ENCODE assay signal across 8 mouse cellular contexts in genomic region chr19:42128052-42128740, GRCm38 (mm10). TPM values are rescaled to one million over a fixed set of nuclear protein-coding genes. Genes with fewer than 3 reads are reported as not detected.
A peak's percentile ranks its signal among the peaks of the same experiment; 100 is the strongest.
DNase-seq lines count a peak whose midpoint lies in the region; ATAC-seq and TF ChIP-seq lines count a peak whose summit lies in the region.

No protein-coding gene starts in this region.

- intact Hi-C loops in left cerebral cortex, postnatal 4 days (cut with DNase I): no loop called here

- peak overlapping the region; percentile 91 for H3K4me2 ChIP-seq in embryonic facial prominence, embryonic 11.5 days (ENCODE audit: low read depth, low read length)
- peak overlapping the region; percentile 100 for H3K4me2 ChIP-seq in hindbrain, postnatal 0 days (ENCODE audit: low read depth, low read length)
- H3K4me2 ChIP-seq in midbrain, postnatal 0 days (ENCODE audit: low read depth, low read length, poor library complexity, severe bottlenecking): peak overlapping the region; percentile 91

- H3K27me3 ChIP-seq in liver, adult 2 months (ENCODE audit: control insufficient read depth, insufficient read depth, low read length): no peaks in the 10 kb centered on the region
- no peaks in the 10 kb centered on the region for H3K27me3 ChIP-seq in embryonic facial prominence, embryonic 11.5 days (ENCODE audit: control insufficient read depth, insufficient read depth, low read length)
- no peaks in the 10 kb centered on the region for H3K27me3 ChIP-seq in hindbrain, postnatal 0 days (ENCODE audit: insufficient read depth, low read length)
- H3K27me3 ChIP-seq in midbrain, postnatal 0 days (ENCODE audit: insufficient read depth, low read length): no peaks in the 10 kb centered on the region

- peak overlapping the region; percentile 80 for H3K9ac ChIP-seq in liver, adult 2 months (ENCODE audit: low read depth, low read length)
- peak overlapping the region; percentile 80 for H3K9ac ChIP-seq in embryonic facial prominence, embryonic 11.5 days (replicated peaks; ENCODE audit: low read length)
- H3K9ac ChIP-seq in hindbrain, postnatal 0 days (replicated peaks; ENCODE audit: low read length): peak overlapping the region; percentile 64
- peak overlapping the region; percentile 62 for H3K9ac ChIP-seq in midbrain, postnatal 0 days (replicated peaks; ENCODE audit: low read length, poor library complexity, severe bottlenecking)

- H3K9me3 ChIP-seq in embryonic facial prominence, embryonic 11.5 days (replicated peaks; ENCODE audit: control insufficient read depth, low read length): no peaks in the 10 kb centered on the region
- H3K9me3 ChIP-seq in hindbrain, postnatal 0 days (ENCODE audit: low read length): no peaks in the 10 kb centered on the region
- no peaks in the 10 kb centered on the region for H3K9me3 ChIP-seq in midbrain, postnatal 0 days (ENCODE audit: low read length)

- 4% methylated on average over 23 of the region's 23 CpGs for WGBS in liver, adult 2 months
- WGBS in embryonic facial prominence, embryonic 11.5 days: 5% methylated on average over 23 of the region's 23 CpGs
- 7% methylated on average over 23 of the region's 23 CpGs for WGBS in hindbrain, postnatal 0 days
- WGBS in midbrain, postnatal 0 days: 4% methylated on average over 23 of the region's 23 CpGs

- peaks cover 17% of the 10 kb centered on the region for H3K4me1 ChIP-seq in liver, adult 2 months (ENCODE audit: control insufficient read depth, insufficient read depth, low read length)
- peaks cover 4% of the 10 kb centered on the region for H3K4me1 ChIP-seq in embryonic facial prominence, embryonic 11.5 days (ENCODE audit: control insufficient read depth, insufficient read depth, low read length)
- peaks cover 19% of the 10 kb centered on the region for H3K4me1 ChIP-seq in hindbrain, postnatal 0 days (ENCODE audit: insufficient read depth, low read length)
- peaks cover 10% of the 10 kb centered on the region for H3K4me1 ChIP-seq in midbrain, postnatal 0 days (ENCODE audit: insufficient read depth, low read length)

- H3K4me3 ChIP-seq in liver, adult 2 months (ENCODE audit: insufficient read depth, low read depth, low read length): peak overlapping the region; percentile 56
- H3K4me3 ChIP-seq in embryonic facial prominence, embryonic 11.5 days (ENCODE audit: low read depth, low read length): peak overlapping the region; percentile 60
- H3K4me3 ChIP-seq in hindbrain, postnatal 0 days (ENCODE audit: low read length): peak overlapping the region; percentile 57
- peak overlapping the region; percentile 58 for H3K4me3 ChIP-seq in midbrain, postnatal 0 days (ENCODE audit: low read depth, low read length)

- H3K79me2 ChIP-seq in liver, adult 2 months (ENCODE audit: control insufficient read depth, insufficient read depth, low read length): peaks cover 5% of the 10 kb centered on the region; the same call in 1 of the 2 replicates

- TF ChIP-seq CTCF in liver, adult 2 months (IDR thresholded peaks at IDR 0.05; ENCODE audit: low read depth, low read length): no peak
- no peak for TF ChIP-seq CTCF in hindbrain, postnatal 0 days (IDR thresholded peaks at IDR 0.05; ENCODE audit: low read depth)
- TF ChIP-seq CTCF in midbrain, postnatal 0 days (IDR thresholded peaks at IDR 0.05): no peak

- peak overlapping the region; percentile 91 for H3K27ac ChIP-seq in liver, adult 2 months (replicated peaks; ENCODE audit: insufficient read depth, low read depth, low read length)
- H3K27ac ChIP-seq in embryonic facial prominence, embryonic 11.5 days (replicated peaks; ENCODE audit: low read depth, low read length): peak overlapping the region; percentile 52
- peak overlapping the region; percentile 28; the same call in 1 of the 2 replicates for H3K27ac ChIP-seq in hindbrain, postnatal 0 days
- peak overlapping the region; percentile 8; the same call in 1 of the 2 replicates for H3K27ac ChIP-seq in midbrain, postnatal 0 days (ENCODE audit: low read depth, low read length)

- ATAC-seq in embryonic facial prominence, embryonic 11.5 days (replicated peaks; ENCODE audit: insufficient number of reproducible peaks, low FRiP score, low TSS enrichment, low read depth): no peak
- ATAC-seq in hindbrain, postnatal 0 days: no peak
- no peak for ATAC-seq in midbrain, postnatal 0 days (ENCODE audit: low FRiP score)

- DNase-seq in liver, adult 2 months (ENCODE audit: extremely low read depth, low read depth, low spot score): peak; percentile 53
- DNase-seq in liver: no peak
- peak; percentile 9 for DNase-seq in embryonic facial prominence, embryonic 11.5 days (ENCODE audit: low spot score)
- no peak for DNase-seq in hindbrain, postnatal 0 days (ENCODE audit: low spot score)
- DNase-seq in midbrain, postnatal 0 days (ENCODE audit: low spot score): no peak
- DNase-seq in left cerebral cortex, postnatal 4 days: no peak
- DNase-seq in gastrocnemius, postnatal 4 days (ENCODE audit: low spot score in 2 of 2): no peak
- DNase-seq in cerebellum, postnatal 25 days: no peak

- peaks cover 11% of the 10 kb centered on the region for H3K36me3 ChIP-seq in liver, adult 2 months (ENCODE audit: control insufficient read depth, insufficient read depth, low read length)
- H3K36me3 ChIP-seq in embryonic facial prominence, embryonic 11.5 days (replicated peaks; ENCODE audit: control insufficient read depth, insufficient read depth, low read depth, low read length): no peaks in the 10 kb centered on the region; the same call in 1 of the 2 replicates
- 0 out of 2 replicates have a peak, but pooled peaks cover 3% of the 10 kb centered on the region for H3K36me3 ChIP-seq in hindbrain, postnatal 0 days (ENCODE audit: insufficient read depth, low read length)
- H3K36me3 ChIP-seq in midbrain, postnatal 0 days (ENCODE audit: insufficient read depth, low read length): peaks cover 8% of the 10 kb centered on the region

- no peak for TF ChIP-seq POLR2A in liver, adult 2 months (IDR thresholded peaks at IDR 0.05; ENCODE audit: extremely low read depth, insufficient read depth, low read length)

RNA-seq across cellular contexts. Expression of gene Avpi1, which starts 0.7 kb away (rescaled TPM):
- 49.0 and 53.6 TPM in 2 replicates for total RNA-seq in liver, adult 2 months (2014; rRNA removed)
- polyA plus RNA-seq in liver, adult 2 months (2012; rRNA removed): 35.9 and 38.2 TPM in 2 replicates
- 22.1 and 22.9 TPM in 2 replicates for polyA plus RNA-seq in embryonic facial prominence, embryonic 11.5 days (2014; fragmentation: Nextera tagmentation; extraction: Ambion mirVana)
- 13.5 and 23.7 TPM in 2 replicates for total RNA-seq in hindbrain, postnatal 0 days (2014; rRNA removed)
- polyA plus RNA-seq in hindbrain, postnatal 0 days (2015; fragmentation: Nextera tagmentation; extraction: Ambion mirVana): 16.4 and 18.0 TPM in 2 replicates
- total RNA-seq in midbrain, postnatal 0 days (2014; rRNA removed): 9.3 and 11.5 TPM in 2 replicates
- polyA plus RNA-seq in midbrain, postnatal 0 days (2015; fragmentation: Nextera tagmentation; extraction: Ambion mirVana): 11.9 and 13.7 TPM in 2 replicates
- total RNA-seq in left cerebral cortex, postnatal 4 days (2021): 1 to 10 TPM; 7.4 to 8.5 TPM
- total RNA-seq in gastrocnemius, postnatal 4 days (2021): 10 to 100 TPM; 11.5 to 11.8 TPM

RNA-seq across cellular contexts. Expression of gene Marveld1, which starts 19.0 kb away (rescaled TPM):
- 11.9 and 12.1 TPM in 2 replicates for total RNA-seq in liver, adult 2 months (2014; rRNA removed)
- polyA plus RNA-seq in liver, adult 2 months (2012; rRNA removed): 25.7 and 29.8 TPM in 2 replicates
- polyA plus RNA-seq in embryonic facial prominence, embryonic 11.5 days (2014; fragmentation: Nextera tagmentation; extraction: Ambion mirVana): 10.9 and 16.6 TPM in 2 replicates
- 14.0 and 16.5 TPM in 2 replicates for total RNA-seq in hindbrain, postnatal 0 days (2014; rRNA removed)
- polyA plus RNA-seq in hindbrain, postnatal 0 days (2015; fragmentation: Nextera tagmentation; extraction: Ambion mirVana): 2.8 and 3.2 TPM in 2 replicates
- total RNA-seq in midbrain, postnatal 0 days (2014; rRNA removed): 14.7 and 15.1 TPM in 2 replicates
- 2.9 and 3.6 TPM in 2 replicates for polyA plus RNA-seq in midbrain, postnatal 0 days (2015; fragmentation: Nextera tagmentation; extraction: Ambion mirVana)
- 10 to 100 TPM; 12.5 to 14.7 TPM for total RNA-seq in left cerebral cortex, postnatal 4 days (2021)
- 10 to 100 TPM; 33.7 to 34.8 TPM for total RNA-seq in gastrocnemius, postnatal 4 days (2021)

RNA-seq across cellular contexts. Expression of gene Zfyve27, which starts 35.6 kb away (rescaled TPM):
- total RNA-seq in liver, adult 2 months (2014; rRNA removed): 11.1 and 13.4 TPM in 2 replicates
- polyA plus RNA-seq in liver, adult 2 months (2012; rRNA removed): 14.1 and 22.0 TPM in 2 replicates
- polyA plus RNA-seq in embryonic facial prominence, embryonic 11.5 days (2014; fragmentation: Nextera tagmentation; extraction: Ambion mirVana): 10.2 and 14.0 TPM in 2 replicates
- 90.9 and 95.0 TPM in 2 replicates for total RNA-seq in hindbrain, postnatal 0 days (2014; rRNA removed)
- 45.1 and 48.9 TPM in 2 replicates for polyA plus RNA-seq in hindbrain, postnatal 0 days (2015; fragmentation: Nextera tagmentation; extraction: Ambion mirVana)
- 71.8 and 83.9 TPM in 2 replicates for total RNA-seq in midbrain, postnatal 0 days (2014; rRNA removed)
- 48.8 and 50.6 TPM in 2 replicates for polyA plus RNA-seq in midbrain, postnatal 0 days (2015; fragmentation: Nextera tagmentation; extraction: Ambion mirVana)
- total RNA-seq in left cerebral cortex, postnatal 4 days (2021): 10 to 100 TPM; 94.5 to 96.4 TPM
- 10 to 100 TPM; 18.6 to 22.3 TPM for total RNA-seq in gastrocnemius, postnatal 4 days (2021)

RNA-seq across cellular contexts. Expression of gene Pi4k2a, which starts 37.9 kb away (rescaled TPM):
- 20.2 and 23.8 TPM in 2 replicates for total RNA-seq in liver, adult 2 months (2014; rRNA removed)
- polyA plus RNA-seq in liver, adult 2 months (2012; rRNA removed): 43.3 and 46.1 TPM in 2 replicates
- 22.4 and 24.3 TPM in 2 replicates for polyA plus RNA-seq in embryonic facial prominence, embryonic 11.5 days (2014; fragmentation: Nextera tagmentation; extraction: Ambion mirVana)
- 18.3 and 21.7 TPM in 2 replicates for total RNA-seq in hindbrain, postnatal 0 days (2014; rRNA removed)
- polyA plus RNA-seq in hindbrain, postnatal 0 days (2015; fragmentation: Nextera tagmentation; extraction: Ambion mirVana): 33.9 and 36.4 TPM in 2 replicates
- 19.3 and 21.9 TPM in 2 replicates for total RNA-seq in midbrain, postnatal 0 days (2014; rRNA removed)
- 30.6 and 33.0 TPM in 2 replicates for polyA plus RNA-seq in midbrain, postnatal 0 days (2015; fragmentation: Nextera tagmentation; extraction: Ambion mirVana)
- 10 to 100 TPM; 39.5 TPM for total RNA-seq in left cerebral cortex, postnatal 4 days (2021)
- 10 to 100 TPM; 18.5 to 21.5 TPM for total RNA-seq in gastrocnemius, postnatal 4 days (2021)

RNA-seq across cellular contexts. Expression of gene Morn4, which starts 42.0 kb away (rescaled TPM):
- total RNA-seq in liver, adult 2 months (2014; rRNA removed): 0.09 and 0.13 TPM in 2 replicates
- 0.27 and 0.44 TPM in 2 replicates for polyA plus RNA-seq in liver, adult 2 months (2012; rRNA removed)
- polyA plus RNA-seq in embryonic facial prominence, embryonic 11.5 days (2014; fragmentation: Nextera tagmentation; extraction: Ambion mirVana): 42.8 and 48.9 TPM in 2 replicates
- total RNA-seq in hindbrain, postnatal 0 days (2014; rRNA removed): 42.9 and 48.5 TPM in 2 replicates
- polyA plus RNA-seq in hindbrain, postnatal 0 days (2015; fragmentation: Nextera tagmentation; extraction: Ambion mirVana): 98.0 and 108 TPM in 2 replicates
- 47.2 and 47.5 TPM in 2 replicates for total RNA-seq in midbrain, postnatal 0 days (2014; rRNA removed)
- polyA plus RNA-seq in midbrain, postnatal 0 days (2015; fragmentation: Nextera tagmentation; extraction: Ambion mirVana): 122 and 123 TPM in 2 replicates
- 100 to 1,000 TPM; 108 to 113 TPM for total RNA-seq in left cerebral cortex, postnatal 4 days (2021)
- total RNA-seq in gastrocnemius, postnatal 4 days (2021): 1 to 10 TPM; 2.0 to 2.5 TPM

Comparison
In these comparisons a context has a peak if more than half of its experiments do, and no peak if none do; other contexts are left out.
1. DNase-seq: peak in liver, adult 2 months (single experiment) and embryonic facial prominence, embryonic 11.5 days (single experiment); none in liver (single experiment), hindbrain, postnatal 0 days (single experiment), midbrain, postnatal 0 days (single experiment), left cerebral cortex, postnatal 4 days (single experiment), gastrocnemius, postnatal 4 days (0 of 2) and cerebellum, postnatal 25 days (0 of 2).
2. H3K27ac ChIP-seq: peak in every context shown above with its lines; median percentile 91 in liver, adult 2 months; 52 in embryonic facial prominence, embryonic 11.5 days; 28 in hindbrain, postnatal 0 days; 8 in midbrain, postnatal 0 days.
3. Peak in every context shown above with its lines, with median percentiles within 50 percentile points of each other: H3K4me3 ChIP-seq, H3K9ac ChIP-seq and H3K4me2 ChIP-seq.